Mouse (Mus musculus) intestine, embryonic 14.5 days (tissue): ENCODE results near the gene Anapc10. TPM values are rescaled to one million over a fixed set of nuclear protein-coding genes. Genes with fewer than 3 reads are reported as not detected.
A peak's percentile ranks its signal among the peaks of the same experiment; 100 is the strongest.

Experiments used
- ATAC-seq: fragments of 200-750 bp; cut with Nextera tagmentation; replicated peaks from 2 replicates; pipeline ENCODE4 v1.8.0; 2017; ENCODE audit warnings: low read depth, moderate number of reproducible peaks, moderate TSS enrichment, moderate library complexity; ENCODE audit not compliant: low FRiP score, low TSS enrichment
- DNase-seq: peaks from one replicate; pipeline ENCODE4 v3.0.0-alpha.2; 2018; ENCODE audit warnings: low spot score
- H3K27ac ChIP-seq: fragments of 300-500 bp; sonication (generic); 2 replicates; pipeline ENCODE4 v1.5.1; 2014; ENCODE audit warnings: low read depth, mild to moderate bottlenecking, control low read depth
- H3K27me3 ChIP-seq: fragments of 300-500 bp; sonication (generic); replicated peaks from 2 replicates; pipeline ENCODE4 v1.6.1; 2014; ENCODE audit warnings: low read length, control low read depth; ENCODE audit not compliant: control insufficient read depth, insufficient read depth
- H3K36me3 ChIP-seq: fragments of 300-500 bp; sonication (generic); 2 replicates; pipeline ENCODE4 v1.6.1; 2014; ENCODE audit warnings: low read length, control low read depth; ENCODE audit not compliant: control insufficient read depth, insufficient read depth
- H3K4me1 ChIP-seq: fragments of 300-500 bp; sonication (generic); replicated peaks from 2 replicates; pipeline ENCODE4 v1.6.1; 2014; ENCODE audit warnings: low read length, control low read depth, mixed read lengths; ENCODE audit not compliant: control insufficient read depth, insufficient read depth
- H3K4me2 ChIP-seq: fragments of 300-500 bp; sonication (generic); 2 replicates; pipeline ENCODE4 v1.6.1; 2014; ENCODE audit warnings: low read length
- H3K4me3 ChIP-seq: fragments of 300-500 bp; sonication (generic); 2 replicates; pipeline ENCODE4 v1.5.1; 2014; ENCODE audit warnings: low read depth, low read length, control low read depth, mixed read lengths
- H3K9ac ChIP-seq: fragments of 300-500 bp; sonication (generic); 2 replicates; pipeline ENCODE4 v1.6.1; 2014; ENCODE audit warnings: mild to moderate bottlenecking, low read length
- H3K9me3 ChIP-seq: fragments of 300-500 bp; sonication (generic); 2 replicates; pipeline ENCODE4 v1.6.1; 2016; ENCODE audit warnings: low read length, control low read depth; ENCODE audit not compliant: control insufficient read depth
- WGBS: fragments of 180-500 bp; shearing (Covaris S2); extraction: QIAGEN DNeasy Blood & Tissue Kit; methylation state at CpG from one replicate; pipeline ENCODE4 v1.1.7; 2014; 5-methylcytosine and 5-hydroxymethylcytosine counted together
- polyA plus RNA-seq: library from polyadenylated mRNA; unstranded; fragments of >200 nt; fragmentation: Nextera tagmentation; extraction: Ambion mirVana; gene quantifications from 2 replicates; pipeline ENCODE4 v1.2.1, GENCODE M21; 2014

The Anapc10 gene
- polyA plus RNA-seq, 1 experiment from 2014 or later, result 34.8 TPM

DNA sequence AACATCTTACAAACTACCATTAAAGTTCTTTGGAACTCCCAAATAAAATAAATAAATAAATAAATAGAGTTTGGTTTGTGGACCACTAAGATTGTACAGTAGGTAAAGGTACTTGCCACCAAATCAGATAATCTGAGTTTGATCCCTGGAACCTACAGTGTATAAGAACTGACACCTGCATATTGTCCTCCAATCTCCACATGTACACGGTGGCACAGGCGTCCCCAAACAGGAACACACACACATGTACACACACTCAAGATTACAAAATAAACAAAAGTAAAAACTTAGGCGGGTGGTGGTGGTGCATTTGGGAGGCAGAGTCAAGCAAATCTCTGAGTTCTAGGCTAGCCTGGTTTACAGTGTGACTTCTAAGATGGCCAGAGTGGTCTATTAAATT lies 4.9 kb upstream of the Anapc10 start:
- H3K4me3 ChIP-seq, result no peak overlapping the region
- no peaks in the 10 kb centered on the region for H3K9me3 ChIP-seq
- no peaks in the 10 kb centered on the region for H3K4me1 ChIP-seq
- no peak overlapping the region for H3K9ac ChIP-seq
- no peak for DNase-seq
- ATAC-seq, result no peak
- H3K27me3 ChIP-seq, result no peaks in the 10 kb centered on the region
- H3K27ac ChIP-seq, result no peak overlapping the region
- WGBS, result 89% methylated on average over 3 of the region's 3 CpGs
- no peak overlapping the region for H3K4me2 ChIP-seq
- H3K36me3 ChIP-seq, result peaks cover 57% of the 10 kb centered on the region

DNA sequence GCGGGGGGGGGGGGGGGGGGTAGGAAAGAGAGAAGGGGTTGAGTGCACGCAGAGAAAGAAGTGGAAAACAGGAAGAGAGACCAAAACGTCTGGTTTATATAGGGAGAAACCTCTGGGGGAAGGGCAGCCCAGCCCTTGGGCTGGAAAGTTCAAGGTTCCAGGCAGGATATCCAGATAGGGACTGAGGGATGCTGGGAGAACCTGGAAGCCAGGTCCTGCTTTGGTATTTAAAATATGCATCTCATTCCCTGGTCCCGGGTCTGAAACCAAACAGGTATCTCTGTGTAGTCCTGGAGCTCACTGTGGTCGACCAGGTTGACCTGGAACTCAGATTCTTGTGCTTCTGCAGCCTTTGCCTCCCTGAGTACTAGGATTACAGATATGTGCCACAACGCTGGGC lies 1.1 kb downstream of the Anapc10 start:
- no peak overlapping the region for H3K27ac ChIP-seq
- ATAC-seq, result no peak
- H3K27me3 ChIP-seq, result no peaks in the 10 kb centered on the region
- H3K4me3 ChIP-seq, result peak overlapping the region; percentile 87; the same call in 1 of the 2 replicates
- H3K9ac ChIP-seq, result no peak overlapping the region
- H3K36me3 ChIP-seq, result peaks cover 29% of the 10 kb centered on the region
- 40% methylated on average over 6 of the region's 6 CpGs for WGBS
- H3K4me1 ChIP-seq, result 0 out of 2 replicates have a peak, but pooled peaks cover 5% of the 10 kb centered on the region
- peak overlapping the region; percentile 81 for H3K4me2 ChIP-seq
- H3K9me3 ChIP-seq, result no peaks in the 10 kb centered on the region
- DNase-seq, result no peak

DNA sequence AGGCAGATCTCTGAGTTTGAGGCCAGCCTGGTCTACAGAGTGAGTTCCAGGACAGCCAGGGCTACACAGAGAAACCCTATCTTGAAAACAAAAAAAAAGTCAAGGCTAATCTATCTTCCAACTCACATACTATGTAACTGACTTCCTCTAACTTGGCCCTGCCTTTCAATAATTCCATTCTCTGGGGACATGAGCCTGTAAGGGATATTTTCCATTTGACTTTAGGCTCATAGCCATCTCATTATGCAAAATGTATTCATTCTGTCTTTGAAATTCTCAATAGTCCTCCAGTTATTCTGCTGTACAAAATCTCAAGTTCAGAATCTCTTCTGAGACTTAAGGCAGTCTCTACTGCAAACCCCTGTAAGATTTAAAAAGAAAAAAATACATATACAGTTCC lies 9.9 kb downstream of the Anapc10 start:
- no peak for DNase-seq
- Histone ChIP-seq H3K27me3 (no peaks in the 10 kb centered on the region), H3K36me3 (peaks cover 60% of the 10 kb centered on the region), H3K4me2 (no peak overlapping the region), H3K4me3 (no peak overlapping the region), H3K9me3 (no peaks in the 10 kb centered on the region), H3K9ac (no peak overlapping the region), H3K27ac (no peak overlapping the region), H3K4me1 (no peaks in the 10 kb centered on the region)
- ATAC-seq, result no peak

DNA sequence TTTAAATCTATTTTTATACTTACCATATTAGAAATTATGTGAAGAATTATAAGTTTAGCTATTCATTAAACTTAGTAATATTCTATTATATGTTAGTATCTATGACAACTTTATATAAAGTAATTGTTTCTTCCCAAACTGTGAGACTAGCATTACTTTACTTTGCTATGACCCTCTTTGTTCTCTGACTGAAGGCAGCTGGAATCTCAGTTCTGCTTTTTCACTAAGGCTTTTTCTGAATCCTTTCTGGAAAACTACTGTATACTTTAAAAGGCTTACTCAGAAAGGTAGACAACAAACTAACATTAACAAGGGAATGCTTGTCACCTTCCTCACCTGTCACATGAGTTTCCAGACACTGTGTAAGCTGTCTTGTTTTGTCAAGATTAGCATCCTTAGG lies 11.7 kb downstream of the Anapc10 start:
- H3K4me3 ChIP-seq, result no peak overlapping the region
- DNase-seq (no peak), ATAC-seq (no peak)
- H3K9me3 ChIP-seq, result no peaks in the 10 kb centered on the region
- no peaks in the 10 kb centered on the region for H3K27me3 ChIP-seq
- no peak overlapping the region for H3K4me2 ChIP-seq
- no peak overlapping the region for H3K9ac ChIP-seq
- H3K4me1 ChIP-seq, result no peaks in the 10 kb centered on the region
- peaks cover 48% of the 10 kb centered on the region for H3K36me3 ChIP-seq
- H3K27ac ChIP-seq, result no peak overlapping the region

DNA sequence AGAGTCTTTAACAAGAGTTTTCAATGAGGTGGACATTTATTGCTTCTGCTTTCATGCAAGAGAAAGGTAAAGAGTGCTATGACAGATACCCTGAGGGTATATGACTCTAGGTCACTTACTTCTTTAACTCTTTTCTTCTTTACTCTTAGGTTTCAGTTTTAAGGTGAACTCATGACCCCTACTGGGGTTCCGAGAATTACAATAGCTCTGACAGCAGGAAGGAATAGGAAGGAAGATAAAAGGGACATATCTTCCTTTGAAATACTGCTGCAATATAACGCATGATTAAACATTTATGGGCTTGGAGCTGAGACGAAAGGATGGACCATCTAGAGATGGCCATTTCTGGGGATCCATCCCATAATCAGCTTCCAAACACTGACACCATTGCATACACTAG lies 13.0 kb downstream of the Anapc10 start:
- H3K27ac ChIP-seq, result no peak overlapping the region
- H3K36me3 ChIP-seq, result peaks cover 48% of the 10 kb centered on the region
- no peaks in the 10 kb centered on the region for H3K9me3 ChIP-seq
- WGBS, result 68% methylated on average over 3 of the region's 3 CpGs
- no peaks in the 10 kb centered on the region for H3K4me1 ChIP-seq
- DNase-seq (no peak), ATAC-seq (no peak)
- no peak overlapping the region for H3K9ac ChIP-seq
- H3K4me2 ChIP-seq, result no peak overlapping the region
- no peaks in the 10 kb centered on the region for H3K27me3 ChIP-seq
- H3K4me3 ChIP-seq, result no peak overlapping the region

DNA sequence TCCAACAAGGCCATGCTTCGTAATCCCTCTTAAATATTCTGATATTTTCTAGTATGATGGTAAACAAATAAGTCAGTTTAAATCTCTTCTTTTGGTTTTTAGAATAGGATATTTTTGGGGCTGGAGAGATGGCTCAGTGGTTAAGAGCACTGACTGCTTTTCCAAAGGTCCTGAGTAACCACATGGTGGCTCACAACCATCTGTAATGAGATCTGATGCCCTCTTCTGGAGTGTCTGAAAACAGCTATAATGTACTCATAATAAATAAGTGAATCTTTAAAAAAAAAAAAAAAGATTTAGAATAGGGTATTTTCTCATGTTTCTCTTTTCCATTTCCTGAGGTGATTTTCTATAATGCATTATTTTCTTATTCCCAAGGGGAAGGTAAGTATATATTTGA lies 16.3 kb downstream of the Anapc10 start:
- no peaks in the 10 kb centered on the region for H3K9me3 ChIP-seq
- H3K27me3 ChIP-seq, result no peaks in the 10 kb centered on the region
- H3K9ac ChIP-seq, result no peak overlapping the region
- WGBS, result 91% methylated on average over 1 of the region's 1 CpGs
- no peak overlapping the region for H3K4me3 ChIP-seq
- peaks cover 28% of the 10 kb centered on the region for H3K36me3 ChIP-seq
- no peaks in the 10 kb centered on the region for H3K4me1 ChIP-seq
- H3K4me2 ChIP-seq, result no peak overlapping the region
- ATAC-seq (no peak), DNase-seq (no peak)
- no peak overlapping the region for H3K27ac ChIP-seq

DNA sequence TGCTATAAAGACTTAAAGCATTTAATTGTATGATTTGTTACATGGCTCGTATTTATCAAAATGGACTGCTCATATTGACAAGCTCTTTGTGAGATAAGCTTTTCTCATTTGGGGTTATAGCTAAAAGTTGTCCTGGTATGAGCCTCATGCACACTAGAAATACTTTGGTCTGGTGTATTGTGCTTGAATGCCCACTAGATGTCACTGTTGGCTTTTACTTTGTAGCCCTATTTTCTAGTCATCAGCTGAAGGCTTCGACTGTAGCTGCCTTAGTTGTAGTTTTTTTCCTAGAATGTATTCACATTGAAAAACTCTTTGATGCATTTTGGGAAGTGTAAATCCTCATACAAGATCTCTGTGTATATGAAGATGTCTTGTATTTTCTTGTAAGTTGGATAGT lies 22.7 kb downstream of the Anapc10 start:
- H3K4me3 ChIP-seq, result no peak overlapping the region
- no peak overlapping the region for H3K9ac ChIP-seq
- no peaks in the 10 kb centered on the region for H3K4me1 ChIP-seq
- H3K9me3 ChIP-seq, result no peaks in the 10 kb centered on the region
- DNase-seq, result no peak
- 0 out of 2 replicates have a peak, but pooled peaks have one; percentile 55 for ATAC-seq
- H3K27me3 ChIP-seq, result no peaks in the 10 kb centered on the region
- no peak overlapping the region for H3K4me2 ChIP-seq
- H3K27ac ChIP-seq, result no peak overlapping the region
- H3K36me3 ChIP-seq, result peaks cover 21% of the 10 kb centered on the region; the same call in 1 of the 2 replicates
- WGBS, result 16% methylated on average over 2 of the region's 2 CpGs

DNA sequence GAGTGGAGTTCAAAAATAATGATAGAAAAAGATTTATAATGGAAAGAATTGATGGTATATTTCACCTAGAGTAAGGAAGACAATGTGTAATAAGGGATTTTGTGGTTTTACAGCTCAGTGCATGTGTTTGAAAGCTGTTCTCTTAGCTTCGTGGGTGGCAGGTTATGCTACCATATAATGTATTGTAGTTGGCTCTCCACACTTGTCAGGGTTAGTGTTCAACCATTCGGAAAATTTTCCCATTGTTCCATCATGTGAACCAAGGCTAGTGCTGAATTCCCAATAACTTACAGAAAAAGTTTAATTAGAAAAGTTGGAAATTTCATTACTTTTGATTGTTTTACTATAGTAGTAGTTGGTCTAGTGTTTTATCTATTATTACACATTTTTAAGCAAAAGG lies 36.6 kb downstream of the Anapc10 start:
- no peak for DNase-seq
- H3K36me3 ChIP-seq, result peaks cover 5% of the 10 kb centered on the region; the same call in 1 of the 2 replicates
- H3K27me3 ChIP-seq, result no peaks in the 10 kb centered on the region
- no peak overlapping the region for H3K9ac ChIP-seq
- no peaks in the 10 kb centered on the region for H3K4me1 ChIP-seq
- H3K9me3 ChIP-seq, result no peaks in the 10 kb centered on the region
- H3K4me2 ChIP-seq, result no peak overlapping the region
- WGBS, result 70% methylated on average over 2 of the region's 2 CpGs
- no peak overlapping the region for H3K4me3 ChIP-seq
- no peak overlapping the region for H3K27ac ChIP-seq
- no peak for ATAC-seq

DNA sequence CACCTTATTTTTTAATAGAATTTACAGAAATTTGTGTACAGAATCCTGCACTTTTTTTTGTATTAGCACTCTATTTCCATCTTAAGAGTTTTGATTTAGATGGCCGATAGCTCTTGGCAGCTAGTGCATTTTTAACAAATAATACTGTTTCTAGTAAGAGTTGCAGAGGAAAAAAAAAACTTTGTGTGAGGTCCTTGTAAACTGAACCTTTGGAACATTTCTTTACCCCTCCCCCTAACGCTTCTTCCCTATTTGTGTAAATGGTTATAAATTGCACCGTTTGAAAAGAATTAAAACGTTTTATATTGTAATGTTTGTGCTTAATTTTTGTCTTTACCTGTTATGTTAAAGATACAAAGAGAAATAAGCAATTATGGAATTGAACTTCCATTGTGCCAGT lies 37.0 kb downstream of the Anapc10 start:
- Histone ChIP-seq H3K9ac (no peak overlapping the region), H3K9me3 (no peaks in the 10 kb centered on the region), H3K4me2 (no peak overlapping the region), H3K27ac (no peak overlapping the region), H3K4me1 (no peaks in the 10 kb centered on the region), H3K4me3 (no peak overlapping the region), H3K36me3 (peaks cover 5% of the 10 kb centered on the region; the same call in 1 of the 2 replicates), H3K27me3 (no peaks in the 10 kb centered on the region)
- no peak for ATAC-seq
- no peak for DNase-seq
- 66% methylated on average over 4 of the region's 4 CpGs for WGBS
